Mouse (Mus musculus) heart, adult 2 months (tissue): ENCODE measurements around the gene Gm17359.

ENCODE experiments used
- EP300 ChIP-seq: fragments of 200-500 bp; IDR thresholded peaks from 2 replicates; pipeline ENCODE4 v1.6.1; 2011; ENCODE audit warnings: low read depth, low read length, control low read depth; ENCODE audit not compliant: insufficient read depth
- POLR2A ChIP-seq: fragments of 200-500 bp; IDR thresholded peaks from 2 replicates; pipeline ENCODE4 v1.6.1; 2011; ENCODE audit warnings: mild to moderate bottlenecking, low read depth, low read length, control low read depth; ENCODE audit not compliant: insufficient read depth

GRCm38 (mm10) chr3:79296586-79296985, 39.9 kb upstream of the Gm17359 start:
- no peak for TF ChIP-seq EP300
- no peak for TF ChIP-seq POLR2A
